Mouse (Mus musculus): ENCODE measurements around the gene Abhd17c.

GRCm38 (mm10) chr7:84132704-84133103 lies 19.0 kb downstream of the Abhd17c start:
- TF ChIP-seq MAFK (IDR thresholded peaks at IDR 0.05; ENCODE audit: borderline replicate concordance, low read depth, low read length): no peak
- no peak for TF ChIP-seq CTCF (IDR thresholded peaks at IDR 0.05 in 2 of 3, conservative IDR thresholded peaks at IDR 0.05 in 1 of 3; ENCODE audit: control insufficient read depth in 1 of 3, insufficient read depth in 1 of 3, low read depth in 2 of 3, low read length in 3 of 3, poor library complexity in 1 of 3, severe bottlenecking in 1 of 3)
- no peak for TF ChIP-seq HCFC1 (IDR thresholded peaks at IDR 0.05; ENCODE audit: low read depth, low read length)
- no peak for TF ChIP-seq KAT2A (conservative IDR thresholded peaks at IDR 0.05; ENCODE audit: low read depth, low read length)

Measured in MEL (cell line).